Mouse (Mus musculus) sigmoid colon, adult 10 weeks (tissue): ENCODE data around the gene Vkorc1. TPM values are rescaled to one million over a fixed set of nuclear protein-coding genes. Genes with fewer than 3 reads are reported as not detected.

ENCODE experiments used
- polyA plus RNA-seq: library from polyadenylated mRNA; stranded (reverse); fragments of 350-450 nt; fragmentation: Illumina TruSeq; extraction: RNeasy Lipid Tissue Mini Kit (QIAGEN cat#74804); gene quantifications from one replicate; pipeline ENCODE4 v1.2.3, GENCODE M21; 2014; ENCODE audit warnings: low read depth, low replicate concordance

Vkorc1 gene
- 26.8 TPM for polyA plus RNA-seq

GRCm38 (mm10) chr7:127895442-127895841 is at the start of gene Vkorc1, which contains the start of gene Gm21974:
Gene Vkorc1 (minus strand): TSS chr7:127895617.
Gene Gm21974 (minus strand): TSS chr7:127895454.

GRCm38 (mm10) chr7:127929923-127930322 is 34.5 kb upstream of the Vkorc1 start, which contains the start of gene Prss8:
Gene Prss8 (minus strand): TSS chr7:127930104.

GRCm38 (mm10) chr7:127912190-127912871 is 16.9 kb upstream of the Vkorc1 start, which contains the start of gene Kat8:
Gene Kat8 (plus strand): TSS chr7:127912516.

GRCm38 (mm10) chr7:127903971-127904796 is 8.8 kb upstream of the Vkorc1 start, which contains the start of gene Bckdk:
Gene Bckdk (plus strand): TSS chr7:127904082.

GRCm38 (mm10) chr7:127890798-127891197 is 4.6 kb downstream of the Vkorc1 start, which contains the start of gene Prss53:
Gene Prss53 (minus strand): TSS chr7:127890970.

GRCm38 (mm10) chr7:127876467-127877348 is 18.7 kb downstream of the Vkorc1 start, which contains the start of gene Zfp668:
Gene Zfp668 (minus strand): TSS chr7:127876828.

GRCm38 (mm10) chr7:127876041-127876466 is 19.4 kb downstream of the Vkorc1 start, which contains the start of gene Zfp646:
Gene Zfp646 (plus strand): TSS chr7:127876221.

Other genes starting within 250 kb of the Vkorc1 start
- 1.0 TPM for gene Bcl7c, start 186.7 kb downstream of the Vkorc1 start, polyA plus RNA-seq
- 2.8 TPM for gene Ctf1, start 182.9 kb downstream of the Vkorc1 start, polyA plus RNA-seq
- not detected for gene Ctf2, start 163.5 kb downstream of the Vkorc1 start, polyA plus RNA-seq
- 1.2 TPM for gene Fbxl19, start 151.1 kb downstream of the Vkorc1 start, polyA plus RNA-seq
- 3.5 TPM for gene Orai3, start 125.8 kb downstream of the Vkorc1 start, polyA plus RNA-seq
- gene Setd1a, start 118.9 kb downstream of the Vkorc1 start, polyA plus RNA-seq, result 7.0 TPM
- gene Gm49388, start 110.0 kb downstream of the Vkorc1 start, polyA plus RNA-seq, result not detected
- 16.0 TPM for gene Hsd3b7, start 95.0 kb downstream of the Vkorc1 start, polyA plus RNA-seq
- 17.9 TPM for gene Stx4a, start 71.3 kb downstream of the Vkorc1 start, polyA plus RNA-seq
- gene Stx1b, start 71.1 kb downstream of the Vkorc1 start, polyA plus RNA-seq, result 0.60 TPM
- gene Zfp646, start 19.4 kb downstream of the Vkorc1 start, polyA plus RNA-seq, result 11.1 TPM
- 1.7 TPM for gene Zfp668, start 18.8 kb downstream of the Vkorc1 start, polyA plus RNA-seq
- not detected for gene Prss53, start 4.6 kb downstream of the Vkorc1 start, polyA plus RNA-seq
- gene Gm21974, start 163 bp downstream of the Vkorc1 start, polyA plus RNA-seq, result not detected
- 2.8 TPM for gene Bckdk, start 8.5 kb upstream of the Vkorc1 start, polyA plus RNA-seq
- gene Kat8, start 16.9 kb upstream of the Vkorc1 start, polyA plus RNA-seq, result 10.2 TPM
- 1.0 TPM for gene Prss8, start 34.5 kb upstream of the Vkorc1 start, polyA plus RNA-seq
- gene Prss36, start 51.1 kb upstream of the Vkorc1 start, polyA plus RNA-seq, result not detected
- gene Fus, start 71.8 kb upstream of the Vkorc1 start, polyA plus RNA-seq, result 788 TPM
- gene Pycard, start 98.2 kb upstream of the Vkorc1 start, polyA plus RNA-seq, result 99.2 TPM
- 0.91 TPM for gene Trim72, start 108.3 kb upstream of the Vkorc1 start, polyA plus RNA-seq
- 10.1 TPM for gene Itgam, start 167.0 kb upstream of the Vkorc1 start, polyA plus RNA-seq
- not detected for gene Gm49368, start 167.1 kb upstream of the Vkorc1 start, polyA plus RNA-seq
- gene Itgax, start 233.9 kb upstream of the Vkorc1 start, polyA plus RNA-seq, result 2.9 TPM